Mouse (Mus musculus): Measurements from ENCODE around the gene Tnni2.
A peak's percentile ranks its signal among the peaks of the same experiment; 100 is the strongest.

The Tnni2 gene

GRCm38 (mm10) chr7:142461446-142461845 lies 19.8 kb downstream of the Tnni2 start:
- no peak for DNase-seq

- no peak for DNase-seq
Measured at GRCm38 (mm10) chr7:142462190-142462589, 20.6 kb downstream of the Tnni2 start.

- no peak for DNase-seq
Measured at GRCm38 (mm10) chr7:142462594-142463078, 21.0 kb downstream of the Tnni2 start.

GRCm38 (mm10) chr7:142470171-142470691 lies 28.6 kb downstream of the Tnni2 start:
- DNase-seq = peak; percentile 40 to 66

GRCm38 (mm10) chr7:142470808-142471413 lies 29.3 kb downstream of the Tnni2 start:
- peak; percentile 85 to 88 for DNase-seq

- DNase-seq = peak; percentile 59 to 71
Measured at GRCm38 (mm10) chr7:142471414-142471861, 29.8 kb downstream of the Tnni2 start.

- DNase-seq = peak in 1 of 2 experiments; percentile 64
Measured at GRCm38 (mm10) chr7:142471884-142472570, 30.4 kb downstream of the Tnni2 start.

- no peak for DNase-seq
Measured at GRCm38 (mm10) chr7:142472936-142473335, 31.3 kb downstream of the Tnni2 start.

- no peak for DNase-seq
Measured at GRCm38 (mm10) chr7:142473476-142473875, 31.9 kb downstream of the Tnni2 start.

- DNase-seq = peak; percentile 63 to 76
Measured at GRCm38 (mm10) chr7:142474799-142475198, 33.2 kb downstream of the Tnni2 start.

- no peak for DNase-seq
Measured at GRCm38 (mm10) chr7:142475641-142476040, 34.0 kb downstream of the Tnni2 start.

GRCm38 (mm10) chr7:142476271-142476670 lies 34.7 kb downstream of the Tnni2 start:
- DNase-seq = no peak

- DNase-seq = no peak
Measured at GRCm38 (mm10) chr7:142476795-142477452, 35.3 kb downstream of the Tnni2 start.

GRCm38 (mm10) chr7:142478001-142478400 lies 36.4 kb downstream of the Tnni2 start:
- no peak for DNase-seq

- DNase-seq = no peak
Measured at GRCm38 (mm10) chr7:142478574-142478973, 37.0 kb downstream of the Tnni2 start.

GRCm38 (mm10) chr7:142479307-142479706 lies 37.7 kb downstream of the Tnni2 start:
- no peak for DNase-seq

- DNase-seq = no peak
Measured at GRCm38 (mm10) chr7:142479886-142480285, 38.3 kb downstream of the Tnni2 start.

- DNase-seq = no peak
Measured at GRCm38 (mm10) chr7:142480661-142481060, 39.1 kb downstream of the Tnni2 start.

- peak; percentile 81 to 87 for DNase-seq
Measured at GRCm38 (mm10) chr7:142481186-142481567, 39.6 kb downstream of the Tnni2 start.

- peak; percentile 75 to 86 for DNase-seq
Measured at GRCm38 (mm10) chr7:142481568-142482255, 40.1 kb downstream of the Tnni2 start.

- peak in 1 of 2 experiments; percentile 65 for DNase-seq
Measured at GRCm38 (mm10) chr7:142482256-142482609, 40.6 kb downstream of the Tnni2 start.

GRCm38 (mm10) chr7:142483136-142483535 lies 41.5 kb downstream of the Tnni2 start:
- peak; percentile 48 to 60 for DNase-seq

- DNase-seq = no peak
Measured at GRCm38 (mm10) chr7:142484780-142485179, 43.2 kb downstream of the Tnni2 start.
